Mouse (Mus musculus): ENCODE results near the gene Ift74.

Gene Ift74

DNA sequence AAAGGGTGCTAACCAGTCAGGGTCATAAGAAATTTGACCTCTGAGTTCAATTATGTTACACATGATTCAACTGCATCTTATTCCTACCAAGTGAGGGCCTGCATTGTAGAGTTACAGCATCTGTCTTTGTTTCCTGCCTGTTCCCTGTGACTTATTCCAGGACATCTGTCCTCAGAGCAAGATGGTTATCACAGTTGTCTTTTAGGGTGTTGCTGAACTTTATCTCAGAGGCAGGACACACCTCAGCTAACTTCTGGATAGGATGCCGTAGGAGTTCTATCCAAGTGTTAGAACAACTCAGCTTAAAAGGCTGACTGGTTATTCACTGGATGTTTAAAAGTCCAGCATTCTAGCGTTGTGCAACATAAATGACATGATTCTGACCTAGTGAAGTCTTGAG is 77.9 kb downstream of the Ift74 start:
- DNase-seq (ENCODE audit: low spot score) = no peak

GRCm38 (mm10) chr4:94696368-94696767 is 82.1 kb downstream of the Ift74 start:
- DNase-seq (ENCODE audit: low spot score) = no peak

DNA sequence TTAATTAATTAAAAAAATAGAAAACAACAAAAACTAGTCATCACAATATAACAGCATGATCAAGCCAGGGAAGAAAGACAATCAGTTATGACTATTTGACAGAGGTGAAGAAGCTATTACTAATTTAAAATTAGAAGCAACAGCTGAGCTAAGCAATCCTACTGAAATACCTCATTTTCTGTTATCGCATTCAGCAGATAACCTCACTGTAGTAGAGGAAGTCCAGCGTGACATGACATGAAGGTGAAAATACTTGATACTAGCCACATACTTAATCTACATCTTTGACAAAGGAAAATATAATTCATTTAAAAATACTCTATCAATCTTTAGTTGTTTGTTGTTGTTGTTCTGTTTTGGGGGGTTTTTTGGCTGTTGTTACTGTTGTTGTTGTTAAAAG is 96.7 kb downstream of the Ift74 start:
- DNase-seq (ENCODE audit: low spot score) = no peak

GRCm38 (mm10) chr4:94711426-94711825 is 97.1 kb downstream of the Ift74 start:
- no peak for DNase-seq (ENCODE audit: low spot score)

- no peak for DNase-seq (ENCODE audit: low spot score)
These were observed 99.5 kb downstream of the Ift74 start for GRCm38 (mm10) chr4:94713741-94714140.

DNA sequence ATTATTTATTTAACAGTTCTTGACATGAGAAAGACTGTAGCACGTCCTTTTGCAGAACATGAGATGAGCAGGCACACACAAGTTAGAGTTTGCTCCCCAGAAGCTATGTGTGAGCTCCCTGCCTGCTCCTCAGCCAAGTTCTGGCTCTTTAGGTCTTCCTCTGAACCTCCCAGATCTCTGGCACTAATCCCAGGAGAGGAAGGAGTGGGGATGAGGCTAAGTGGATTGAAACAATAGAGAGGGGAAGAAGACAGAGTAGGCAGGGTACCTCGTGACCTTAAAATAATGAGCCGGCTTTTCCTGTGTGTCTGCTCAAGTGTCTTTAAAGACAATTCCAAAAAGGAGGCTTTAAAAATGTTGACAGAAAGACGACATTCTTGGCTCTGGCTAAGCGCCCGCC is 100.9 kb downstream of the Ift74 start:
- DNase-seq (ENCODE audit: low spot score) = no peak

DNA sequence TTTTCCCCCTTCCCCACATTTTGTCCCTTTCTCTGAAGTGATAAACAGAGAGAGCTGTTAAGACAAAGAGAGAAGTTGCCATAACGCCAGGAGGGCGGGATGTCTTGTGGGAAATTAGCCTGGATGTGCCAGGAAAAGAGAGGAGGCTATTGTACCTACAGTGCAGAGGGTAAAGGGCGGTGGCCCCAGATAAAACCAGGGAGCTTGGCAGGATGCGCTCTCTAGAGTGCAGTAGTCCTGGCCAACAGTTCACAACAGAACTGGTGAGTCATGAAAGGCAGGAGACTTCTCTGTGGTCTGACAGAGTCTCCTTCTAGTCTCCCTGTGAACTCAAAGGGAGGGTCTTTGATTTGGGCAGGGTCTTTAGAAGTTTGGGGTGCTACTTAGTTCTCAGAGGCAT is 111.5 kb downstream of the Ift74 start:
- DNase-seq (ENCODE audit: low spot score) = no peak

GRCm38 (mm10) chr4:94732721-94733120 is 118.4 kb downstream of the Ift74 start:
- DNase-seq (ENCODE audit: low spot score) = no peak

- no peak for DNase-seq (ENCODE audit: low spot score)
These were observed 123.3 kb downstream of the Ift74 start for GRCm38 (mm10) chr4:94737326-94738295.

DNA sequence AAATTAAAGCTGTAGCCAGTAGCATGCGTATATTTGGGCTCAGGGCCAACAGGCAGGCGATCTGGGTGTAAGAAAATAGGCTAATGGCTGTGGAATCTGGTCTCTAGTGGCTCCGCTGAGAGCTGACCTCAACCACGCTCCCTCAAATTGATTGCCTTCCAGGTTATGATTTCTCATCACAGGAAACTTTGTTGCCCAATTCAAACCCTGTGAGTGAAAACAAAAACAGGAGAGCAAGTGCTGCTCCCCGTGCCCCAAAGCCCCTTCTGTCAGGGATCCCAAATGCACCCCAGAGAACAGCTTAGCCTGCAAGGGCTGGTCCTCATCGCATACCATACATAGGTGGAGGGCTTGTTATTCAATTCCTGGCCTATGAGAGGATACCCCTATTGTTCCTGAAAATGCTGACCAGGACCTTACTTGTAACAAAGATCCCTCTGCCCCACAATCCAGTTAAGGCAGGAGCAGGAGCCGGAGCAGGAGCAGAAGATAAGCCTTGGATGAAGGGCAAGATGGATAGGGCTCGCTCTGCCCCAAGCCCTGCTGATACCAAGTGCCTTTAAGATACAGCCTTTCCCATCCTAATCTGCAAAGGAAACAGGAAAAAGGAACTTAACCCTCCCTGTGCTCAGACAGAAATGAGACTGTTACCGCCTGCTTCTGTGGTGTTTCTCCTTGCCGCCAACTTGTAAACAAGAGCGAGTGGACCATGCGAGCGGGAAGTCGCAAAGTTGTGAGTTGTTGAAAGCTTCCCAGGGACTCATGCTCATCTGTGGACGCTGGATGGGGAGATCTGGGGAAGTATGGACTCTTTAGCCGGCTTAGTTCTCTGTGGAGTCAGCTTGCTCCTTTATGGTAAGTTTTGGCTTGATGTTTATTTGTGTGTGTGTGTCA is 124.8 kb downstream of the Ift74 start, which contains the start of gene Tek:
Gene Tek (plus strand): TSS at position 452 of the 894 bp plus-strand sequence.
- DNase-seq (ENCODE audit: low spot score) = peak; percentile 22

DNA sequence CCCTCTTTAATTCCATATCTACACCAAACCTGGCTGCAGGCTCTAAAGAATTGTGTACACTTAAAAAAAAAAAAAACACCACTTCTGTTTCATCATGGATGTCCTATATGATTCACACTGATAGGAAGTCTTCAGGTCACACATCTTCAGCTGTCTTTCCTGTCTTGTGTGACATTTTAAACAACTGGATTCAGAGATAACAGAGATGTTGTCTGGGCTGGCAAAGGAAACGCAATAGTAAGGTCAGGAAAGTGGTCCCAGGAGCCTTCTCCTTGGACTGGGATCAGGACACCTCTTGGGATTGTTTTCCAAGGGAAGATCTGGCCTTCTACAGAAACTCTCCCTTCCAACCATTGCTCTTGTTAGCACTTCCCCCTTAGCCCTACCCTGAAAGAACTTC is 127.5 kb downstream of the Ift74 start:
- no peak for DNase-seq (ENCODE audit: low spot score)

All from urinary bladder, postnatal 14 days (tissue).